Mouse (Mus musculus): ENCODE measurements at regions not wholly inside any gene's neighbourhood (a gene's known extent, or its start where the extent isn't known, plus 50 kb on each side); places are given as distances from the start of the nearest gene placed in this dataset.

- Histone ChIP-seq H3K4me2 (no peak overlapping the region), H3K9ac (ENCODE audit: low read depth, low read length) (no peak overlapping the region), H3K4me1 (replicated peaks; ENCODE audit: control insufficient read depth, insufficient read depth, low read length) (no peaks in the 10 kb centered on the region), H3K27ac (ENCODE audit: low read depth, low read length) (no peak overlapping the region), H3K9me3 (ENCODE audit: control insufficient read depth, low read length) (no peaks in the 10 kb centered on the region), H3K36me3 (ENCODE audit: control insufficient read depth, insufficient read depth, low read length) (no peaks in the 10 kb centered on the region), H3K4me3 (ENCODE audit: low read depth, low read length) (no peak overlapping the region), H3K27me3 (replicated peaks; ENCODE audit: control insufficient read depth, insufficient read depth, low read length) (no peaks in the 10 kb centered on the region)
- ATAC-seq (replicated peaks; ENCODE audit: low FRiP score) (no peak), DNase-seq (ENCODE audit: low spot score) (no peak)
- WGBS = 63% methylated on average over 3 of the region's 3 CpGs
Measured at GRCm38 (mm10) chr2:179352676-179353075, 89.6 kb upstream of the Cdh4 start.

GRCm38 (mm10) chr2:179354866-179355265, 87.4 kb upstream of the Cdh4 start:
- H3K36me3 ChIP-seq (ENCODE audit: control insufficient read depth, insufficient read depth, low read length) = no peaks in the 10 kb centered on the region
- H3K4me1 ChIP-seq (replicated peaks; ENCODE audit: control insufficient read depth, insufficient read depth, low read length) = no peaks in the 10 kb centered on the region
- no peak overlapping the region for H3K9ac ChIP-seq (ENCODE audit: low read depth, low read length)
- H3K4me2 ChIP-seq = no peak overlapping the region
- no peak for ATAC-seq (replicated peaks; ENCODE audit: low FRiP score)
- 72% methylated on average over 5 of the region's 5 CpGs for WGBS
- no peaks in the 10 kb centered on the region for H3K9me3 ChIP-seq (ENCODE audit: control insufficient read depth, low read length)
- no peak overlapping the region for H3K27ac ChIP-seq (ENCODE audit: low read depth, low read length)
- no peaks in the 10 kb centered on the region for H3K27me3 ChIP-seq (replicated peaks; ENCODE audit: control insufficient read depth, insufficient read depth, low read length)
- H3K4me3 ChIP-seq (ENCODE audit: low read depth, low read length) = no peak overlapping the region
- no peak for DNase-seq (ENCODE audit: low spot score)

GRCm38 (mm10) chr2:179370882-179371546, 71.2 kb upstream of the Cdh4 start:
- Histone ChIP-seq H3K9me3 (ENCODE audit: control insufficient read depth, low read length) (0 out of 2 replicates have a peak, but pooled peaks cover under 1% of the 10 kb centered on the region), H3K4me2 (no peak overlapping the region), H3K36me3 (ENCODE audit: control insufficient read depth, insufficient read depth, low read length) (no peaks in the 10 kb centered on the region), H3K9ac (ENCODE audit: low read depth, low read length) (no peak overlapping the region), H3K27ac (ENCODE audit: low read depth, low read length) (no peak overlapping the region), H3K27me3 (replicated peaks; ENCODE audit: control insufficient read depth, insufficient read depth, low read length) (no peaks in the 10 kb centered on the region), H3K4me3 (ENCODE audit: low read depth, low read length) (no peak overlapping the region), H3K4me1 (replicated peaks; ENCODE audit: control insufficient read depth, insufficient read depth, low read length) (no peaks in the 10 kb centered on the region)
- DNase-seq (ENCODE audit: low spot score) (no peak), ATAC-seq (replicated peaks; ENCODE audit: low FRiP score) (no peak)
- 77% methylated on average over 14 of the region's 14 CpGs for WGBS

- H3K9me3 ChIP-seq (ENCODE audit: control insufficient read depth, low read length) = 0 out of 2 replicates have a peak, but pooled peaks cover 2% of the 10 kb centered on the region
- no peak overlapping the region for H3K4me2 ChIP-seq
- no peaks in the 10 kb centered on the region for H3K27me3 ChIP-seq (replicated peaks; ENCODE audit: control insufficient read depth, insufficient read depth, low read length)
- H3K4me1 ChIP-seq (replicated peaks; ENCODE audit: control insufficient read depth, insufficient read depth, low read length) = no peaks in the 10 kb centered on the region
- ATAC-seq (replicated peaks; ENCODE audit: low FRiP score) (no peak), DNase-seq (ENCODE audit: low spot score) (no peak)
- no peaks in the 10 kb centered on the region for H3K36me3 ChIP-seq (ENCODE audit: control insufficient read depth, insufficient read depth, low read length)
- 60% methylated on average over 7 of the region's 7 CpGs for WGBS
- no peak overlapping the region for H3K27ac ChIP-seq (ENCODE audit: low read depth, low read length)
- H3K4me3 ChIP-seq (ENCODE audit: low read depth, low read length) = no peak overlapping the region
- no peak overlapping the region for H3K9ac ChIP-seq (ENCODE audit: low read depth, low read length)
Measured at GRCm38 (mm10) chr2:179371553-179371952, 70.7 kb upstream of the Cdh4 start.

- no peak overlapping the region for H3K9ac ChIP-seq (ENCODE audit: low read depth, low read length)
- ATAC-seq (replicated peaks; ENCODE audit: low FRiP score) = no peak
- no peak overlapping the region for H3K4me2 ChIP-seq
- H3K4me1 ChIP-seq (replicated peaks; ENCODE audit: control insufficient read depth, insufficient read depth, low read length) = no peaks in the 10 kb centered on the region
- no peak overlapping the region for H3K4me3 ChIP-seq (ENCODE audit: low read depth, low read length)
- 0 out of 2 replicates have a peak, but pooled peaks cover 2% of the 10 kb centered on the region for H3K9me3 ChIP-seq (ENCODE audit: control insufficient read depth, low read length)
- DNase-seq (ENCODE audit: low spot score) = no peak
- no peaks in the 10 kb centered on the region for H3K36me3 ChIP-seq (ENCODE audit: control insufficient read depth, insufficient read depth, low read length)
- H3K27me3 ChIP-seq (replicated peaks; ENCODE audit: control insufficient read depth, insufficient read depth, low read length) = no peaks in the 10 kb centered on the region
- WGBS = 75% methylated on average over 11 of the region's 11 CpGs
- no peak overlapping the region for H3K27ac ChIP-seq (ENCODE audit: low read depth, low read length)
Measured at GRCm38 (mm10) chr2:179379691-179380443, 62.4 kb upstream of the Cdh4 start.

- Histone ChIP-seq H3K4me2 (no peak overlapping the region), H3K27me3 (replicated peaks; ENCODE audit: control insufficient read depth, insufficient read depth, low read length) (no peaks in the 10 kb centered on the region), H3K36me3 (ENCODE audit: control insufficient read depth, insufficient read depth, low read length) (no peaks in the 10 kb centered on the region), H3K4me1 (replicated peaks; ENCODE audit: control insufficient read depth, insufficient read depth, low read length) (no peaks in the 10 kb centered on the region), H3K9ac (ENCODE audit: low read depth, low read length) (no peak overlapping the region), H3K9me3 (ENCODE audit: control insufficient read depth, low read length) (0 out of 2 replicates have a peak, but pooled peaks cover 2% of the 10 kb centered on the region), H3K27ac (ENCODE audit: low read depth, low read length) (no peak overlapping the region), H3K4me3 (ENCODE audit: low read depth, low read length) (no peak overlapping the region)
- 75% methylated on average over 4 of the region's 4 CpGs for WGBS
- no peak for ATAC-seq (replicated peaks; ENCODE audit: low FRiP score)
- DNase-seq (ENCODE audit: low spot score) = no peak
Measured at GRCm38 (mm10) chr2:179380444-179380705, 61.9 kb upstream of the Cdh4 start.

GRCm38 (mm10) chr2:179381916-179382315, 60.3 kb upstream of the Cdh4 start:
- no peak overlapping the region for H3K9ac ChIP-seq (ENCODE audit: low read depth, low read length)
- H3K27me3 ChIP-seq (replicated peaks; ENCODE audit: control insufficient read depth, insufficient read depth, low read length) = no peaks in the 10 kb centered on the region
- no peaks in the 10 kb centered on the region for H3K9me3 ChIP-seq (ENCODE audit: control insufficient read depth, low read length)
- H3K36me3 ChIP-seq (ENCODE audit: control insufficient read depth, insufficient read depth, low read length) = no peaks in the 10 kb centered on the region
- no peak overlapping the region for H3K27ac ChIP-seq (ENCODE audit: low read depth, low read length)
- H3K4me2 ChIP-seq = no peak overlapping the region
- H3K4me1 ChIP-seq (replicated peaks; ENCODE audit: control insufficient read depth, insufficient read depth, low read length) = no peaks in the 10 kb centered on the region
- ATAC-seq (replicated peaks; ENCODE audit: low FRiP score) (no peak), DNase-seq (ENCODE audit: low spot score) (no peak)
- WGBS = 89% methylated on average over 3 of the region's 3 CpGs
- H3K4me3 ChIP-seq (ENCODE audit: low read depth, low read length) = no peak overlapping the region

- WGBS = 76% methylated on average over 9 of the region's 9 CpGs
- Histone ChIP-seq H3K4me3 (ENCODE audit: low read depth, low read length) (no peak overlapping the region), H3K27me3 (replicated peaks; ENCODE audit: control insufficient read depth, insufficient read depth, low read length) (no peaks in the 10 kb centered on the region), H3K36me3 (ENCODE audit: control insufficient read depth, insufficient read depth, low read length) (no peaks in the 10 kb centered on the region), H3K4me1 (replicated peaks; ENCODE audit: control insufficient read depth, insufficient read depth, low read length) (no peaks in the 10 kb centered on the region), H3K4me2 (no peak overlapping the region), H3K9ac (ENCODE audit: low read depth, low read length) (no peak overlapping the region), H3K9me3 (ENCODE audit: control insufficient read depth, low read length) (no peaks in the 10 kb centered on the region), H3K27ac (ENCODE audit: low read depth, low read length) (no peak overlapping the region)
- DNase-seq (ENCODE audit: low spot score) = no peak
- ATAC-seq (replicated peaks; ENCODE audit: low FRiP score) = no peak
Measured at GRCm38 (mm10) chr2:179382594-179382993, 59.6 kb upstream of the Cdh4 start.

- Histone ChIP-seq H3K9me3 (ENCODE audit: control insufficient read depth, low read length) (no peaks in the 10 kb centered on the region), H3K36me3 (ENCODE audit: control insufficient read depth, insufficient read depth, low read length) (no peaks in the 10 kb centered on the region), H3K27me3 (replicated peaks; ENCODE audit: control insufficient read depth, insufficient read depth, low read length) (no peaks in the 10 kb centered on the region), H3K4me1 (replicated peaks; ENCODE audit: control insufficient read depth, insufficient read depth, low read length) (no peaks in the 10 kb centered on the region), H3K4me2 (no peak overlapping the region), H3K4me3 (ENCODE audit: low read depth, low read length) (no peak overlapping the region), H3K9ac (ENCODE audit: low read depth, low read length) (no peak overlapping the region), H3K27ac (ENCODE audit: low read depth, low read length) (no peak overlapping the region)
- WGBS = 67% methylated on average over 6 of the region's 6 CpGs
- DNase-seq (ENCODE audit: low spot score) = no peak
- no peak for ATAC-seq (replicated peaks; ENCODE audit: low FRiP score)
Measured at GRCm38 (mm10) chr2:179386871-179387270, 55.4 kb upstream of the Cdh4 start.

Measured in liver, embryonic 11.5 days (tissue).